Mouse (Mus musculus) megakaryocyte, embryonic 14.5 days (primary cell): ENCODE data around the gene Sh3bp5l.

Experiments used
- FLI1 ChIP-seq: IDR thresholded peaks from 2 replicates; pipeline ENCODE4 v1.6.1; 2012; ENCODE audit warnings: low read length, inconsistent platforms, mixed read lengths
- GATA1 ChIP-seq: IDR thresholded peaks from 3 replicates; pipeline ENCODE4 v1.6.1; 2012; ENCODE audit warnings: mixed read lengths, low read length, inconsistent platforms, borderline replicate concordance

GRCm38 (mm10) chr11:58307411-58308080 is 23.0 kb upstream of the Sh3bp5l start:
- no peak for TF ChIP-seq GATA1
- TF ChIP-seq FLI1, result no peak
